Mouse (Mus musculus) myocyte (in vitro differentiated cells): ENCODE data around the gene Slc4a3. TPM values are rescaled to one million over a fixed set of nuclear protein-coding genes. Genes with fewer than 3 reads are reported as not detected.

Experiments used
- H3K27me3 ChIP-seq: one replicate; pipeline ENCODE4 v1.6.1; 2011; ENCODE audit not compliant: control insufficient read depth, insufficient read depth, insufficient read length
- H3K36me3 ChIP-seq: one replicate; pipeline ENCODE4 v1.6.1; 2011; ENCODE audit not compliant: control insufficient read depth, insufficient read depth
- H3K4me2 ChIP-seq: one replicate; pipeline ENCODE4 v1.6.1; 2011; ENCODE audit warnings: low read depth, control low read depth
- H3K4me3 ChIP-seq: one replicate; pipeline ENCODE4 v1.5.1; 2011; ENCODE audit warnings: mild to moderate bottlenecking, control low read depth, moderate library complexity
- H3K79me2 ChIP-seq: one replicate; pipeline ENCODE4 v1.6.1; 2011; ENCODE audit not compliant: control insufficient read depth, insufficient read depth
- H3ac ChIP-seq: one replicate; pipeline ENCODE4 v1.6.1; 2011; ENCODE audit not compliant: control insufficient read depth, insufficient read length
- CEBPB ChIP-seq: IDR thresholded peaks from 2 replicates; pipeline ENCODE4 v1.6.1; 2011; ENCODE audit warnings: mild to moderate bottlenecking, moderate library complexity; ENCODE audit not compliant: poor library complexity, insufficient read depth, severe bottlenecking
- E2F4 ChIP-seq: IDR thresholded peaks from one replicate; pipeline ENCODE4 v1.6.1; 2011; ENCODE audit warnings: mild to moderate bottlenecking, control low read depth, moderate library complexity; ENCODE audit not compliant: insufficient read depth
- MAX ChIP-seq: IDR thresholded peaks from one replicate; pipeline ENCODE4 v1.6.1; 2011; ENCODE audit warnings: low read depth, mild to moderate bottlenecking, control low read depth
- MYOD1 ChIP-seq, 3 experiments: IDR thresholded peaks; one replicate each; pipeline ENCODE4 v1.6.1; 2011; ENCODE audit warnings: control low read depth in 2 of 3, low read depth in 2 of 3, mild to moderate bottlenecking in 2 of 3, moderate library complexity in 1 of 3; ENCODE audit not compliant: insufficient read length in 2 of 3, control insufficient read depth in 1 of 3
- MYOG ChIP-seq, 3 experiments: IDR thresholded peaks; one replicate each; pipeline ENCODE4 v1.6.1; 2011; ENCODE audit warnings: control low read depth in 2 of 3, low read depth in 2 of 3, mild to moderate bottlenecking in 2 of 3; ENCODE audit not compliant: insufficient read length in 2 of 3, control insufficient read depth in 1 of 3, insufficient read depth in 1 of 3
- POLR2A ChIP-seq: IDR thresholded peaks from one replicate; pipeline ENCODE4 v1.6.1; 2011; ENCODE audit warnings: low read depth, mild to moderate bottlenecking, control low read depth, moderate library complexity; ENCODE audit not compliant: insufficient read length
- POLR2AphosphoS2 ChIP-seq: IDR thresholded peaks from one replicate; pipeline ENCODE4 v1.6.1; 2011; ENCODE audit warnings: low read depth, control low read depth; ENCODE audit not compliant: insufficient read length
- REST ChIP-seq: IDR thresholded peaks from one replicate; pipeline ENCODE4 v1.6.1; 2011; ENCODE audit warnings: mild to moderate bottlenecking, control low read depth, moderate library complexity; ENCODE audit not compliant: insufficient read depth, insufficient read length
- SRF ChIP-seq: IDR thresholded peaks from one replicate; pipeline ENCODE4 v1.6.1; 2011; ENCODE audit warnings: low read depth; ENCODE audit not compliant: control insufficient read depth, insufficient read length
- TCF12 ChIP-seq: IDR thresholded peaks from one replicate; pipeline ENCODE4 v1.6.1; 2011; ENCODE audit warnings: mild to moderate bottlenecking, control low read depth; ENCODE audit not compliant: poor library complexity, insufficient read depth, severe bottlenecking
- TCF3 ChIP-seq: IDR thresholded peaks from one replicate; pipeline ENCODE4 v1.6.1; 2011; ENCODE audit warnings: low read depth, control low read depth; ENCODE audit not compliant: insufficient read length
- USF1 ChIP-seq: IDR thresholded peaks from one replicate; pipeline ENCODE4 v1.6.1; 2011; ENCODE audit warnings: low read depth, mild to moderate bottlenecking, control low read depth, moderate library complexity
- polyA plus RNA-seq: library from polyadenylated mRNA; unstranded; fragments of >200 nt; fragmentation: generic; extraction: Trizol; gene quantifications from one replicate; pipeline ENCODE4 v1.2.1, GENCODE M21; 2012; ENCODE audit warnings: missing spikeins

Slc4a3 gene
- polyA plus RNA-seq, 1 experiment = 48.6 TPM

- Histone ChIP-seq H3K27me3 (peaks cover 15% of the 10 kb centered on the region), H3K79me2 (no peaks in the 10 kb centered on the region)
Measured at GRCm38 (mm10) chr1:75594836-75595235, 48.8 kb downstream of the Slc4a3 start.

GRCm38 (mm10) chr1:75595930-75596329 is 49.9 kb downstream of the Slc4a3 start:
- peaks cover 24% of the 10 kb centered on the region for H3K27me3 ChIP-seq
- no peak overlapping the region for H3K4me2 ChIP-seq
- no peaks in the 10 kb centered on the region for H3K79me2 ChIP-seq
- H3K4me3 ChIP-seq = no peak overlapping the region
- H3K36me3 ChIP-seq = no peaks in the 10 kb centered on the region
- no peak overlapping the region for H3ac ChIP-seq
- TF ChIP-seq SRF (no peak), REST (no peak), USF1 (no peak), TCF3 (no peak), E2F4 (no peak), MYOG (IDR thresholded peaks at IDR 0.05; ENCODE audit: control insufficient read depth in 1 of 3, insufficient read depth in 1 of 3, insufficient read length in 2 of 3, low read depth in 2 of 3) (no peak), TCF12 (no peak), POLR2AphosphoS2 (no peak)

More at GRCm38 (mm10) chr1:75594836-75595235, 48.8 kb downstream of the Slc4a3 start:
- no peak overlapping the region for H3K4me3 ChIP-seq
- TF ChIP-seq USF1 (no peak), POLR2AphosphoS2 (no peak), MYOG (IDR thresholded peaks at IDR 0.05; ENCODE audit: control insufficient read depth in 1 of 3, insufficient read depth in 1 of 3, insufficient read length in 2 of 3, low read depth in 2 of 3) (no peak), CEBPB (no peak), SRF (no peak), TCF3 (no peak), TCF12 (no peak), MAX (no peak), POLR2A (no peak), E2F4 (no peak), MYOD1 (IDR thresholded peaks at IDR 0.05; ENCODE audit: control insufficient read depth in 1 of 3, insufficient read length in 2 of 3, low read depth in 2 of 3) (no peak), REST (no peak)
- H3ac ChIP-seq = no peak overlapping the region
- H3K4me2 ChIP-seq = no peak overlapping the region
- H3K36me3 ChIP-seq = no peaks in the 10 kb centered on the region

GRCm38 (mm10) chr1:75596906-75597305 is 50.8 kb downstream of the Slc4a3 start:
- no peak overlapping the region for H3K4me2 ChIP-seq

GRCm38 (mm10) chr1:75597622-75598021 is 51.6 kb downstream of the Slc4a3 start:
- no peak overlapping the region for H3K4me3 ChIP-seq
- TF ChIP-seq POLR2A = no peak
- no peak for TF ChIP-seq E2F4
- TF ChIP-seq POLR2AphosphoS2 = no peak
- TF ChIP-seq CEBPB = no peak
- no peak for TF ChIP-seq MAX
- no peak for TF ChIP-seq MYOD1 (IDR thresholded peaks at IDR 0.05; ENCODE audit: control insufficient read depth in 1 of 3, insufficient read length in 2 of 3, low read depth in 2 of 3)
- TF ChIP-seq TCF12 = no peak
- TF ChIP-seq REST = no peak
- no peak for TF ChIP-seq TCF3
- no peak for TF ChIP-seq SRF
- TF ChIP-seq MYOG (IDR thresholded peaks at IDR 0.05; ENCODE audit: control insufficient read depth in 1 of 3, insufficient read depth in 1 of 3, insufficient read length in 2 of 3, low read depth in 2 of 3) = no peak
- no peak for TF ChIP-seq USF1
- H3K79me2 ChIP-seq = no peaks in the 10 kb centered on the region
- no peaks in the 10 kb centered on the region for H3K36me3 ChIP-seq
- no peak overlapping the region for H3K4me2 ChIP-seq
- no peak overlapping the region for H3ac ChIP-seq
- H3K27me3 ChIP-seq = peaks cover 24% of the 10 kb centered on the region

More at GRCm38 (mm10) chr1:75596906-75597305, 50.8 kb downstream of the Slc4a3 start:
- no peaks in the 10 kb centered on the region for H3K79me2 ChIP-seq
- peaks cover 24% of the 10 kb centered on the region for H3K27me3 ChIP-seq
- TF ChIP-seq POLR2AphosphoS2 = no peak
- no peak for TF ChIP-seq SRF
- no peak for TF ChIP-seq MAX
- no peak for TF ChIP-seq MYOD1 (IDR thresholded peaks at IDR 0.05; ENCODE audit: control insufficient read depth in 1 of 3, insufficient read length in 2 of 3, low read depth in 2 of 3)
- TF ChIP-seq POLR2A = no peak
- TF ChIP-seq MYOG (IDR thresholded peaks at IDR 0.05; ENCODE audit: control insufficient read depth in 1 of 3, insufficient read depth in 1 of 3, insufficient read length in 2 of 3, low read depth in 2 of 3) = no peak
- TF ChIP-seq TCF12 = no peak
- H3ac ChIP-seq = no peak overlapping the region
- H3K36me3 ChIP-seq = no peaks in the 10 kb centered on the region
- no peak overlapping the region for H3K4me3 ChIP-seq

- H3K36me3 ChIP-seq = no peaks in the 10 kb centered on the region
- TF ChIP-seq TCF12 = no peak
- no peak for TF ChIP-seq SRF
- no peak for TF ChIP-seq MYOG (IDR thresholded peaks at IDR 0.05; ENCODE audit: control insufficient read depth in 1 of 3, insufficient read depth in 1 of 3, insufficient read length in 2 of 3, low read depth in 2 of 3)
- no peak for TF ChIP-seq TCF3
- TF ChIP-seq MAX = no peak
- no peak for TF ChIP-seq USF1
- TF ChIP-seq E2F4 = no peak
- no peak for TF ChIP-seq REST
- peaks cover 36% of the 10 kb centered on the region for H3K27me3 ChIP-seq
- no peaks in the 10 kb centered on the region for H3K79me2 ChIP-seq
- no peak overlapping the region for H3K4me3 ChIP-seq
- H3K4me2 ChIP-seq = no peak overlapping the region
- H3ac ChIP-seq = no peak overlapping the region
Measured at GRCm38 (mm10) chr1:75601738-75602137, 55.7 kb downstream of the Slc4a3 start.
